Comparison of ENCODE assay signal across 14 mouse cellular contexts in genomic region chr6:72475221-72475985, GRCm38 (mm10). TPM values are rescaled to one million over a fixed set of nuclear protein-coding genes. Genes with fewer than 3 reads are reported as not detected.
DNase-seq lines count a peak whose midpoint lies in the region; TF ChIP-seq lines count a peak whose summit lies in the region.
"Had no signal": no experiment of that assay in that cellular context is flagged by ENCODE, and none has a peak within 500 bp of the region (broad histone marks: within the 10 kb centered on the region; RNA-seq: fewer than 3 reads in every experiment).

No protein-coding gene starts in this region.

- peak; percentile 55 to 56 for DNase-seq in frontal cortex, postnatal 36 days (ENCODE audit: low spot score in 2 of 2)
- DNase-seq in frontal cortex, postnatal 10 days (ENCODE audit: low spot score in 2 of 2): no peak
- peak; percentile 40 to 41 for DNase-seq in left cerebral cortex, postnatal 14 days (ENCODE audit: low spot score in 2 of 2)
- no peak for DNase-seq in left cerebral cortex, adult 11 months (ENCODE audit: low spot score)
- peak; percentile 48 to 67 for DNase-seq in layer of hippocampus, adult 2 months (ENCODE audit: low spot score in 2 of 2)
- peak; percentile 35 for DNase-seq in right cerebral cortex, postnatal 25 days
- DNase-seq in retina, embryonic 14.5 days (ENCODE audit: low spot score): no peak
- DNase-seq in heart, adult 11 months: no peak
- DNase-seq: cerebellum, postnatal 36 days; thymus, postnatal 36 days had no signal

- no peak overlapping the region for H3K4me3 ChIP-seq in layer of hippocampus, adult 2 months
- H3K4me3 ChIP-seq: heart, embryonic 15.5 days; lung, embryonic 15.5 days; midbrain, embryonic 10.5 days had no signal

- TF ChIP-seq CTCF in layer of hippocampus, adult 2 months (conservative IDR thresholded peaks at IDR 0.05): no peak

- intact Hi-C loops in left cerebral cortex, postnatal 14 days (cut with DNase I): no loop called here

- H3K27ac ChIP-seq in layer of hippocampus, adult 2 months: peak overlapping the region; percentile 39; the same call in 1 of the 2 replicates
- H3K27ac ChIP-seq: heart, embryonic 15.5 days; lung, embryonic 15.5 days; midbrain, embryonic 10.5 days had no signal

RNA-seq across cellular contexts. Expression of gene Mat2a, which starts 36.0 kb away (rescaled TPM):
- 100 to 1,000 TPM; 170 to 173 TPM for total RNA-seq in left cerebral cortex, postnatal 14 days (2021)
- 100 to 1,000 TPM; 172 to 195 TPM for total RNA-seq in layer of hippocampus, adult 2 months (2021)

RNA-seq across cellular contexts. Expression of gene Sh2d6, which starts 46.1 kb away (rescaled TPM):
- under 1 TPM; 0.70 to 0.92 TPM for total RNA-seq in left cerebral cortex, postnatal 14 days (2021)
- under 1 TPM; 0.49 to 0.56 TPM for total RNA-seq in layer of hippocampus, adult 2 months (2021)
- total RNA-seq: MEL had no signal

Comparison
In these comparisons a context has a peak if more than half of its experiments do, and no peak if none do; other contexts are left out.
1. DNase-seq: peak in frontal cortex, postnatal 36 days (2 of 2), left cerebral cortex, postnatal 14 days (2 of 2), layer of hippocampus, adult 2 months (2 of 2) and right cerebral cortex, postnatal 25 days (single experiment); none in frontal cortex, postnatal 10 days (0 of 2), left cerebral cortex, adult 11 months (single experiment), retina, embryonic 14.5 days (single experiment) and heart, adult 11 months (single experiment).